Mouse (Mus musculus): ENCODE measurements at regions not wholly inside any gene's neighbourhood (a gene's known extent, or its start where the extent isn't known, plus 50 kb on each side); places are given as distances from the start of the nearest gene placed in this dataset.

GRCm38 (mm10) chr7:123907946-123908840 is 74.5 kb upstream of the Hs3st4 start:
- DNase-seq (ENCODE audit: low spot score): no peak

GRCm38 (mm10) chr7:123921461-123921860 is 61.2 kb upstream of the Hs3st4 start:
- DNase-seq (ENCODE audit: low spot score): no peak

- peak; percentile 4 for DNase-seq (ENCODE audit: low spot score)
Observed at GRCm38 (mm10) chr7:123932486-123932885, 50.2 kb upstream of the Hs3st4 start.
